Mouse (Mus musculus): ENCODE results near the gene Tldc2.

DNA sequence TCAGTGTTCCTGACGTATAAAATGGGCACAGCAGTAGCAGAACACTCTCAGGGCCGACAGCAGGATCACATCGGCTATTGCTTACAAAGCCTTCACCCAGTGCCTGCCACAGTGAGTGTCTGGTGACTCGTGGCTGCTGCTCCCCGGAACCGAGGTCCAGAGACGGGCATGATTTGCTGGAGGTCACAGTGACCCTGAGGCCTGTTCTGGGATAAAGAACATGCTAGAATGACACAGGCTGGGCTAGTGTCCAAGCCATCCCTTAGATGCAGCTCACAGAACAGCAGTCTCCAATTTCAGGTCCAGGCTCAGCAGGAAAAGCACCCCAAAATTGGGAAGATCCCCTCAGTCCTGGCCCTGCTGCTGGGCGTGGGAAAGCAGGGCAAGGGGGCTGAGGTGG is 32.6 kb upstream of the Tldc2 start:
- TF ChIP-seq CTCF (IDR thresholded peaks at IDR 0.05; ENCODE audit: low read depth) = no peak
- no peak for TF ChIP-seq EP300 (IDR thresholded peaks at IDR 0.05; ENCODE audit: low read depth)

Measured in liver, postnatal 0 days (tissue).